Mouse (Mus musculus) limb, embryonic 15.5 days (tissue): ENCODE measurements around the gene Gm960. TPM values are rescaled to one million over a fixed set of nuclear protein-coding genes. Genes with fewer than 3 reads are reported as not detected.
A peak's percentile ranks its signal among the peaks of the same experiment; 100 is the strongest.
"Not testable (repeated sequence)": the region's sequence is repeated elsewhere in the genome, so short reads cannot be mapped to it uniquely, and the experiment has no call there.

Source experiments
- ATAC-seq: fragments of 200-750 bp; cut with Nextera tagmentation; 2 replicates; pipeline ENCODE4 v1.8.0; 2017; ENCODE audit warnings: low read depth, moderate TSS enrichment; ENCODE audit not compliant: insufficient number of reproducible peaks, low FRiP score, low TSS enrichment
- H3K27ac ChIP-seq: fragments of 300-500 bp; sonication (generic); 2 replicates; pipeline ENCODE4 v1.5.1; 2015; ENCODE audit warnings: moderate library complexity, mild to moderate bottlenecking, inconsistent platforms
- H3K27me3 ChIP-seq: fragments of 300-500 bp; sonication (generic); 2 replicates; pipeline ENCODE4 v1.6.1; 2015; ENCODE audit warnings: inconsistent platforms
- H3K36me3 ChIP-seq: fragments of 300-500 bp; sonication (generic); 2 replicates; pipeline ENCODE4 v1.6.1; 2015; ENCODE audit warnings: inconsistent platforms
- H3K4me1 ChIP-seq: fragments of 300-500 bp; sonication (generic); 2 replicates; pipeline ENCODE4 v1.6.1; 2015; ENCODE audit warnings: inconsistent platforms
- H3K4me2 ChIP-seq: fragments of 300-500 bp; sonication (generic); 2 replicates; pipeline ENCODE4 v1.6.1; 2015; ENCODE audit warnings: mild to moderate bottlenecking, inconsistent platforms
- H3K4me3 ChIP-seq: fragments of 300-500 bp; sonication (generic); 2 replicates; pipeline ENCODE4 v1.5.1; 2015; ENCODE audit warnings: mild to moderate bottlenecking, inconsistent platforms
- H3K9ac ChIP-seq: fragments of 300-500 bp; sonication (generic); 2 replicates; pipeline ENCODE4 v1.6.1; 2015; ENCODE audit warnings: inconsistent platforms
- H3K9me3 ChIP-seq: fragments of 300-500 bp; sonication (generic); 2 replicates; pipeline ENCODE4 v1.6.1; 2016; ENCODE audit warnings: inconsistent platforms
- WGBS: fragments of 180-500 bp; shearing (Covaris S2); methylation state at CpG from one replicate; pipeline ENCODE4 v1.1.7; 2015; 5-methylcytosine and 5-hydroxymethylcytosine counted together
- polyA plus RNA-seq: library from polyadenylated mRNA; unstranded; fragments of >200 nt; fragmentation: Nextera tagmentation; extraction: Ambion mirVana; gene quantifications from 2 replicates; pipeline ENCODE4 v1.2.1, GENCODE M21; 2015

The Gm960 gene
- polyA plus RNA-seq, 1 experiment from 2014 or later: 4.0 TPM

- no peak for ATAC-seq
- peaks cover 9% of the 10 kb centered on the region for H3K4me1 ChIP-seq
- H3K9me3 ChIP-seq: no peaks in the 10 kb centered on the region
- no peak overlapping the region for H3K4me3 ChIP-seq
- H3K9ac ChIP-seq: no peak overlapping the region
- H3K27ac ChIP-seq: no peak overlapping the region
- 88% methylated on average over 4 of the region's 4 CpGs for WGBS
- no peak overlapping the region for H3K4me2 ChIP-seq
- H3K36me3 ChIP-seq: no peaks in the 10 kb centered on the region; the same call in 1 of the 2 replicates
- no peaks in the 10 kb centered on the region for H3K27me3 ChIP-seq
These were observed 92.8 kb downstream of the Gm960 start for GRCm38 (mm10) chr19:4605654-4606053.

DNA sequence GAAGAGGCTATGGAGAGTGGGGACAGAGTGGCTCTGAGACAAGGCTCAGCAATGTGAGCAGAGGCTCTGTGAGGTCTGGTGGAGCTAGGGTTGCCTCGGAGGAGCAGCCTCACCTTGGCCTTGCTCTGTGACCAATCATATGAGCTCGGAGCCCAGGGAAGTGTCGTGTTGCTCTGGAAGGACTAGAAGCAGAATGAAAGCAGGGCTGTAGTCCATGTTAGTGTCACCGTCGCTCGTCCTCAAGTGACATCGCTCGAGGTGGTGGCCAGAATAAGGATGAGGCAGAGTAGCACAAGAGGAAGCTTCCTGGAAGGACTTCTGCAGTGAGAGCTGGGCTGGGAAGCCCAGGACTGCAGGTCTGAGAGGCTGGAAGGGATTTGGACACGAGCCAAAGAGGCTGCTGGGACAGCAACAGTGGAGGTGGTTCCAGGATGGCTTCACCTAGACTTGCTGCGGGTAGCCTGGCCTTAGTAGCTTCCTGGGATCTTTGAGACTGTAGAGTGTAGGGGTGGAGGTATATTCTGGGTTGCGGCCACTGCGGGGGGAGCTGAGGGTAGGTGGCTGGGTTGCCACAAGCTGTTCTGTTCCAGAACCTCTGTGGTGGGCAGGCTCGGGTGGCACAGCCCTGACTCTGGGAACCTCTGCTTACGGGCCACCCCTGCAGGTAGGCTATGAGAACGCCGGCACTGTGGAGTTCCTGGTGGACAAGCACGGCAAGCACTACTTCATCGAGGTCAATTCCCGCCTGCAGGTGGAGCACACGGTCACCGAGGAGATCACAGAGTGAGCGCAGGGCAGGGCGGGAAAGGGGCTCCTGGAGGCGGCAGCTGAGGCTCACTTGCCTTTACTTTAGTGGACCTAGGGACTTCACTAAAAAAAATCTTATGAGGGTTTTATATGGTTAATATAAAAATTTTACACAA is 94.4 kb downstream of the Gm960 start:
- no peak overlapping the region for H3K27ac ChIP-seq
- H3K4me2 ChIP-seq: 0 out of 2 replicates have a peak overlapping the region, but pooled peaks have one; percentile 7
- 34% methylated on average over 24 of the region's 24 CpGs for WGBS
- no peak overlapping the region for H3K4me3 ChIP-seq
- H3K36me3 ChIP-seq: no peaks in the 10 kb centered on the region
- peaks cover 9% of the 10 kb centered on the region for H3K4me1 ChIP-seq
- H3K27me3 ChIP-seq: no peaks in the 10 kb centered on the region
- H3K9me3 ChIP-seq: no peaks in the 10 kb centered on the region
- no peak overlapping the region for H3K9ac ChIP-seq
- ATAC-seq: no peak

DNA sequence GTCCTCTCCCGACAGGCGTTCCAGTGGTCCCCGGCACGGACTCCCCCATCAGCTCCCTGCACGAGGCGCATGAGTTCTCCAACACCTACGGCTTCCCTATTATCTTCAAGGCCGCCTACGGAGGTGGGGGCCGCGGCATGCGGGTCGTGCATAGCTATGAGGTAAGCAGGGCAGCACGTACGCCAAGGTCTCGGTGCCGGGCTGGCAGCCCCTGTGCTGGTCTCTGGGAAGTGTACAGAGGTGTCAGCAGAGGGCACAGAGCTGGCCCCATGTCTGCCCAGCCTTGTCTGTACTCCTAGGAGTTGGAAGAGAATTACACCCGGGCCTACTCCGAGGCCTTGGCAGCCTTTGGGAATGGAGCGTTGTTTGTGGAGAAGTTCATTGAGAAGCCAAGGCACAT is 96.0 kb downstream of the Gm960 start:
- H3K4me1 ChIP-seq: peaks cover 9% of the 10 kb centered on the region
- no peak for ATAC-seq
- H3K4me2 ChIP-seq: no peak overlapping the region
- no peaks in the 10 kb centered on the region for H3K27me3 ChIP-seq
- H3K36me3 ChIP-seq: no peaks in the 10 kb centered on the region
- no peak overlapping the region for H3K27ac ChIP-seq
- no peaks in the 10 kb centered on the region for H3K9me3 ChIP-seq
- no peak overlapping the region for H3K4me3 ChIP-seq
- WGBS: 94% methylated on average over 20 of the region's 20 CpGs
- H3K9ac ChIP-seq: no peak overlapping the region

DNA sequence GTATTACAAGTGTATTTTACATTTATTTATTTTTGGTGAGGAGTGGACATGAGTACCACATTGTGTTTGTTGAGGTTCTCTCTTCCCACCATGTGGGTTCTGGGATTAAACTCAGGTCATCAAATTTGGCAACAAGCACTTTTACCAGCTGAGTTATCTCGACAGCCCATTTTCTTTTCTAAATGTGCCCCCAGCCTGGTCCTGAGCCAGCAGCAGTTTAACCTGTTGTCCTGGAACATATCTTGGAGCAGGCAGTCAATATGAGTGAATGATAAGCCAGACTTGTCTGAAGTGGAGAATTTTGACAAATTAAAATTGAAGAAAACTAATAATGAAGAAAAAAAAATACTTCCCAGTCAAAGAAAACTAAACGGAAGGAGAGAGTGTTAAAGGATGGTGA is 102.4 kb downstream of the Gm960 start:
- 70% methylated on average over 2 of the region's 2 CpGs for WGBS
- no peaks in the 10 kb centered on the region for H3K9me3 ChIP-seq
- H3K36me3 ChIP-seq: no peaks in the 10 kb centered on the region
- H3K27me3 ChIP-seq: no peaks in the 10 kb centered on the region
- ATAC-seq: no peak
- no peaks in the 10 kb centered on the region for H3K4me1 ChIP-seq
- H3K9ac ChIP-seq: no peak overlapping the region
- H3K4me3 ChIP-seq: no peak overlapping the region
- H3K4me2 ChIP-seq: no peak overlapping the region
- H3K27ac ChIP-seq: no peak overlapping the region

- H3K4me1 ChIP-seq: no peaks in the 10 kb centered on the region
- no peak overlapping the region for H3K4me2 ChIP-seq
- 59% methylated on average over 7 of the region's 7 CpGs for WGBS
- H3K9me3 ChIP-seq: no peaks in the 10 kb centered on the region
- H3K36me3 ChIP-seq: no peaks in the 10 kb centered on the region
- no peak for ATAC-seq
- H3K27ac ChIP-seq: no peak overlapping the region
- no peak overlapping the region for H3K9ac ChIP-seq
- H3K4me3 ChIP-seq: no peak overlapping the region
- H3K27me3 ChIP-seq: no peaks in the 10 kb centered on the region
These were observed 104.5 kb downstream of the Gm960 start for GRCm38 (mm10) chr19:4593792-4594522.

GRCm38 (mm10) chr19:4590025-4590424 is 108.4 kb downstream of the Gm960 start:
- H3K27ac ChIP-seq: no peak overlapping the region
- 51% methylated on average over 3 of the region's 3 CpGs for WGBS
- ATAC-seq: no peak
- H3K4me2 ChIP-seq: no peak overlapping the region
- no peaks in the 10 kb centered on the region for H3K4me1 ChIP-seq
- H3K27me3 ChIP-seq: no peaks in the 10 kb centered on the region
- H3K9ac ChIP-seq: no peak overlapping the region
- H3K36me3 ChIP-seq: no peaks in the 10 kb centered on the region
- no peak overlapping the region for H3K4me3 ChIP-seq
- no peaks in the 10 kb centered on the region for H3K9me3 ChIP-seq

- H3K36me3 ChIP-seq: no peaks in the 10 kb centered on the region
- peak; percentile 10; the same call in 1 of the 2 replicates for ATAC-seq
- H3K4me3 ChIP-seq: no peak overlapping the region
- H3K9ac ChIP-seq: no peak overlapping the region
- no peak overlapping the region for H3K27ac ChIP-seq
- no peaks in the 10 kb centered on the region for H3K9me3 ChIP-seq
- 75% methylated on average over 1 of the region's 1 CpGs for WGBS
- H3K4me2 ChIP-seq: no peak overlapping the region
- H3K4me1 ChIP-seq: no peaks in the 10 kb centered on the region
- no peaks in the 10 kb centered on the region for H3K27me3 ChIP-seq
These were observed 109.4 kb downstream of the Gm960 start for GRCm38 (mm10) chr19:4589081-4589480.

DNA sequence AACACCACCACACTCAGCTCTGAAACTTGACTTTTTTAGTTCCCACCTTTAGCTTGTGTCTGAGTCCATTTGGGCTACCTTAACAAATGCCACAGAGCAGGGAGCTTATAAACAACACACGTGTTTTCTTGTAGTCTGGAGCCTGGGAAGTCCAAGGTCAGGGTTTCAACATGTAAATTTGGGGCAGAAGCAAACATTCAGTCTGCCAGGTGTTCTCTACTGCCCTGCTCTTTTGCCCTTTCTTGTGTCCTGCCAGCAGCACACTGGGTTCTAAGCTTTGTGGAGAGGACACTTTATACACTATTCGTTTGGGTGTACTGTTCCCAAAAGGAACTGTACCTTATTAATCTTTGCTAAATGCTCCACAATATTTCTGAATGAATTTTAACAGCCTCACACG is 110.0 kb downstream of the Gm960 start:
- Histone ChIP-seq H3K9me3 (no peaks in the 10 kb centered on the region), H3K4me1 (no peaks in the 10 kb centered on the region), H3K27me3 (no peaks in the 10 kb centered on the region), H3K4me2 (no peak overlapping the region), H3K27ac (no peak overlapping the region), H3K36me3 (no peaks in the 10 kb centered on the region), H3K9ac (no peak overlapping the region), H3K4me3 (no peak overlapping the region)
- no peak for ATAC-seq
- WGBS: 53% methylated on average over 3 of the region's 3 CpGs

GRCm38 (mm10) chr19:4587426-4587825 is 111.0 kb downstream of the Gm960 start:
- H3K36me3 ChIP-seq: no peaks in the 10 kb centered on the region
- no peak overlapping the region for H3K4me2 ChIP-seq
- no peaks in the 10 kb centered on the region for H3K27me3 ChIP-seq
- H3K27ac ChIP-seq: no peak overlapping the region
- no peak overlapping the region for H3K4me3 ChIP-seq
- 51% methylated on average over 2 of the region's 2 CpGs for WGBS
- H3K9ac ChIP-seq: no peak overlapping the region
- no peaks in the 10 kb centered on the region for H3K4me1 ChIP-seq
- ATAC-seq: no peak
- no peaks in the 10 kb centered on the region for H3K9me3 ChIP-seq

DNA sequence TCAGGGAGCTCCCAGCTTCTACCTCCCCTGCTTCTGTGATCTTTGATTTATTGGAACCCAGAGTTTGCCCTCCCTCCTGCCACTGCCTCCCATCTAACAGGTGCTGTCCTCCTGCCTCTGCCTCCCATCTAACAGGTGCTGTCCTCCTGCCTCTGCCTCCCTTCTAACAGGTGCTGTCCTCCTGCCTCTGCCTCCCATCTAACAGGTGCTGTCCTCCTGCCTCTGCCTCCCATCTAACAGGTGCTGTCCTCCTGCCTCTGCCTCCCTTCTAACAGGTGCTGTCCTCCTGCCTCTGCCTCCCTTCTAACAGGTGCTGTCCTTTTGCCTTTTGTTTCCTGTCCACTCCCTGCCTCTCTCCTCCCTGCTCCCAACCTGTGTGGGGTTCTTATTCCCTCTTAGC is 111.7 kb downstream of the Gm960 start:
- H3K36me3 ChIP-seq, ATAC-seq, H3K4me1 ChIP-seq, H3K9me3 ChIP-seq, H3K27me3 ChIP-seq, H3K4me2 ChIP-seq, H3K27ac ChIP-seq, H3K4me3 ChIP-seq, H3K9ac ChIP-seq: not testable (repeated sequence)

DNA sequence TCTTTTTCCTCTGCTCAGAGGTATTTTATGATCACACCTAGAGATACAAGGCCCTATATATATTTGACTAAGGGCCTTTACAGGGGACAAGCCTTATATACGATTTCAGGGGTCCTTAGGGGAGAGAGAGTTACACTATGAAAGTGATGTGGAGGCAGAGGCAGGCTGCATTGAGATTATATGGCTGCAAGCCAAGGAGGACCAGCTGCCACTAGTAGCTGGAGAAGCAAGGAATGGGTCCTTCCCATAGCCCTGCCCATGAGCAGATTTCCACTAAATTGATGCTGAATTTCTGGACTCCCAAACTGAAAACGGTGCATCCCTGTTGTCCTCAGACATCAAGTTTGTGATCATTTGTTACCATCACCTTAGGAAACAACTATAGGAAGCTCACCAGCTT is 114.6 kb downstream of the Gm960 start:
- Histone ChIP-seq H3K9ac (no peak overlapping the region), H3K4me1 (no peaks in the 10 kb centered on the region), H3K4me2 (no peak overlapping the region), H3K36me3 (no peaks in the 10 kb centered on the region), H3K4me3 (no peak overlapping the region), H3K27ac (no peak overlapping the region), H3K27me3 (no peaks in the 10 kb centered on the region), H3K9me3 (no peaks in the 10 kb centered on the region)
- ATAC-seq: no peak
- WGBS: 59% methylated on average over 2 of the region's 2 CpGs

GRCm38 (mm10) chr19:4579296-4579695 is 119.2 kb downstream of the Gm960 start:
- WGBS: 86% methylated on average over 5 of the region's 5 CpGs
- H3K36me3 ChIP-seq: no peaks in the 10 kb centered on the region
- no peaks in the 10 kb centered on the region for H3K9me3 ChIP-seq
- H3K4me3 ChIP-seq: no peak overlapping the region
- H3K4me2 ChIP-seq: no peak overlapping the region
- H3K9ac ChIP-seq: no peak overlapping the region
- no peaks in the 10 kb centered on the region for H3K27me3 ChIP-seq
- no peak overlapping the region for H3K27ac ChIP-seq
- ATAC-seq: no peak
- H3K4me1 ChIP-seq: no peaks in the 10 kb centered on the region
